Mouse (Mus musculus): ENCODE measurements around the gene Eid3.

DNA sequence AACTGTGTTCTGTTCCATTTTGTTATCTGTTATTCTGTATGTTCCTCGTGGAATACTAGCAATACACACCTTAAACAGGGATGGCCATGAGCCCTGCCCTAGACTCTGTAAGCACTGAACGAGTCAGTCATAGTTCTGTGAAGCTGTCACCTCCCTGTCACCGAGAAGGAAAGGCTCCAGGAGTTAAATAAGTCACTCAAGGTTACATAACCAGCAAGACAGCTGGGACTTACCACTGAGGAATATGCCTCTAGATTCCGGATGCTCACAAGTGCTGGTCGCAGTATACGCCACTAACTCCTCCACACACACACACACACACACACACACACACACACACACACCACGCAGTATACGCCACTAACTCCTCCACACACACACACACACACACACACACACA, 21.7 kb upstream of the Eid3 start:
- no peak for TF ChIP-seq CTCF (IDR thresholded peaks at IDR 0.05; ENCODE audit: low read depth)
- no peak for TF ChIP-seq EP300 (IDR thresholded peaks at IDR 0.05; ENCODE audit: low read depth)

Data from heart, postnatal 0 days (tissue).